Mouse (Mus musculus) embryonic facial prominence, embryonic 15.5 days (tissue): ENCODE measurements around the gene Nrxn2. TPM values are rescaled to one million over a fixed set of nuclear protein-coding genes. Genes with fewer than 3 reads are reported as not detected.

Source experiments
- ATAC-seq: fragments of 200-750 bp; cut with Nextera tagmentation; 2 replicates; pipeline ENCODE4 v1.8.0; 2017; ENCODE audit warnings: low read depth, moderate TSS enrichment; ENCODE audit not compliant: insufficient number of reproducible peaks, low FRiP score, low TSS enrichment
- H3K27ac ChIP-seq: fragments of 300-500 bp; sonication (generic); replicated peaks from 2 replicates; pipeline ENCODE4 v1.5.1; 2015; ENCODE audit warnings: mild to moderate bottlenecking, inconsistent platforms
- H3K27me3 ChIP-seq: fragments of 300-500 bp; sonication (generic); 2 replicates; pipeline ENCODE4 v1.6.1; 2015; ENCODE audit warnings: inconsistent platforms
- H3K36me3 ChIP-seq: fragments of 300-500 bp; sonication (generic); 2 replicates; pipeline ENCODE4 v1.6.1; 2015; ENCODE audit warnings: mild to moderate bottlenecking, inconsistent platforms
- H3K4me1 ChIP-seq: fragments of 300-500 bp; sonication (generic); 2 replicates; pipeline ENCODE4 v1.6.1; 2015; ENCODE audit warnings: inconsistent platforms
- H3K4me2 ChIP-seq: fragments of 300-500 bp; sonication (generic); replicated peaks from 2 replicates; pipeline ENCODE4 v1.6.1; 2015; ENCODE audit warnings: mild to moderate bottlenecking, inconsistent platforms
- H3K4me3 ChIP-seq: fragments of 300-500 bp; sonication (generic); replicated peaks from 2 replicates; pipeline ENCODE4 v1.5.1; 2015; ENCODE audit warnings: mild to moderate bottlenecking, inconsistent platforms
- H3K9ac ChIP-seq: fragments of 300-500 bp; sonication (generic); 2 replicates; pipeline ENCODE4 v1.6.1; 2015; ENCODE audit warnings: inconsistent platforms
- H3K9me3 ChIP-seq: fragments of 300-500 bp; sonication (generic); replicated peaks from 2 replicates; pipeline ENCODE4 v1.6.1; 2016; ENCODE audit warnings: inconsistent platforms
- WGBS: fragments of 180-500 bp; shearing (Covaris S2); methylation state at CpG from one replicate; pipeline ENCODE4 v1.1.7; 2015; 5-methylcytosine and 5-hydroxymethylcytosine counted together
- polyA plus RNA-seq: library from polyadenylated mRNA; unstranded; fragments of >200 nt; fragmentation: Nextera tagmentation; extraction: Ambion mirVana; gene quantifications from 2 replicates; pipeline ENCODE4 v1.2.1, GENCODE M21; 2015

The Nrxn2 gene
- polyA plus RNA-seq, 1 experiment from 2014 or later: 1.8 TPM

DNA sequence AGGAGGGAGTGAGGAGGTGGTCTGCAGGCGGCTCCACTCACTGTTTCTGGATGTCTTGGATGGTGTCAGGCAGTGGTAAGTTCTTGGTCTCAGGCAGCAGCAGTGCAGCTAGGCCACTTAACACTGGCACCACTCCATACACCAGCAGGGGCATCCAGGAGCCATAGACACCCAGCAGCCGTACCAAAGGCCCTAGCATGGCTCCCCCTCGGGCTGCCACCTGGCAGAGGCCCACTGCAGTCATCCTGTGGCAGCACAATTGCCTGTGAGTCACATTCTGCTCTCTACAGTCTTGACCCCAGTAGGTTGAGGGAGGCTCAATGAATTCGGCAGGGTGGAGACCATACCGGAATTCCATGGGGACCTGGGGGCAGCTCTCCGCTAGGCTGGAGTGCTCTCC is 118.2 kb downstream of the Nrxn2 start:
- Histone ChIP-seq H3K4me3 (no peak overlapping the region), H3K36me3 (no peaks in the 10 kb centered on the region), H3K9me3 (no peaks in the 10 kb centered on the region), H3K27ac (no peak overlapping the region), H3K27me3 (peaks cover 29% of the 10 kb centered on the region), H3K4me1 (peaks cover 12% of the 10 kb centered on the region), H3K4me2 (no peak overlapping the region), H3K9ac (no peak overlapping the region)
- WGBS: 66% methylated on average over 6 of the region's 6 CpGs
- ATAC-seq: no peak

DNA sequence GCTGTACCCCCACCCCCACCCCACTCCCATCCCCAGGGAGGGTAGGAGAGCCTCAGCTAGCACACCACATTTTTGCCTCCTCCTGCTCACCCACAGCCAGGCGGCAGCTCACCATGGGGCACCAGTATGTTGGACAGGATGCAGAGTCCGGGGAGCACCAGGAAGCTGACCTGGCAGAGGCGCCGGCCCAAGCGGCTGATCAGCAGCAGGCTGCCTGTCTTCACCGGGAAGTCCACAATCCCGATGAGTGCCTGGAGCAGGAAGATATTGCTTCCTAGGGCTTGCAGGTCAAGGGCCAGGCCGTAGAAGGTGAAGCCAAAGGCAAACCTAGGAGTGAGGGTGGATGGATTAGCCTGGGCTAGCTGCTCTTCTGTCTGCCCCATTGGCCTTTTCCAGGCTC is 119.0 kb downstream of the Nrxn2 start:
- no peak overlapping the region for H3K4me3 ChIP-seq
- H3K36me3 ChIP-seq: no peaks in the 10 kb centered on the region
- WGBS: 71% methylated on average over 8 of the region's 8 CpGs
- H3K9ac ChIP-seq: no peak overlapping the region
- no peak overlapping the region for H3K4me2 ChIP-seq
- H3K9me3 ChIP-seq: no peaks in the 10 kb centered on the region
- no peak for ATAC-seq
- H3K27me3 ChIP-seq: peaks cover 21% of the 10 kb centered on the region
- peaks cover 3% of the 10 kb centered on the region; the same call in 1 of the 2 replicates for H3K4me1 ChIP-seq
- H3K27ac ChIP-seq: no peak overlapping the region

DNA sequence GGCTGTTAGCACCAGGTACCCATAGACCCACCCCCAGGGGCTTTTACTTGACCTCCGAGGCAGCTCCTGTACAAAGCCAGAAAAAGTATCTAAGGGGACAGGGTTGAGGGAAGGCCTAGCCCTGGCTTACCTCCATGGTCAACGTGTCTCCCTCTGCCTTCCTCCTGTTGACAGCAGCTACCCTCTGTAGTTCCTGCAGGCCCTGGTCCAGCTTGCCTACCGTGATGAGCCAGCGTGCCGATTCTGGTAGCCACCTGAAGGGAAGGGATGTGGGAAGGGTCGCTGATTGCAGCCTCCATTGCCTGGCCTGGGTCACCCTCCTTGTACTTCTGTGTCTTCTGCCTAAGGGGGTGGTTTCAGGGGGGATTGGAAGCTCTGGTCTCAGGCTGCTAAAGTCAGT is 120.0 kb downstream of the Nrxn2 start:
- Histone ChIP-seq H3K36me3 (no peaks in the 10 kb centered on the region), H3K9me3 (no peaks in the 10 kb centered on the region), H3K27me3 (peaks cover 11% of the 10 kb centered on the region), H3K27ac (no peak overlapping the region), H3K4me1 (no peaks in the 10 kb centered on the region), H3K4me3 (no peak overlapping the region), H3K9ac (no peak overlapping the region), H3K4me2 (no peak overlapping the region)
- ATAC-seq: no peak
- WGBS: 81% methylated on average over 6 of the region's 6 CpGs

DNA sequence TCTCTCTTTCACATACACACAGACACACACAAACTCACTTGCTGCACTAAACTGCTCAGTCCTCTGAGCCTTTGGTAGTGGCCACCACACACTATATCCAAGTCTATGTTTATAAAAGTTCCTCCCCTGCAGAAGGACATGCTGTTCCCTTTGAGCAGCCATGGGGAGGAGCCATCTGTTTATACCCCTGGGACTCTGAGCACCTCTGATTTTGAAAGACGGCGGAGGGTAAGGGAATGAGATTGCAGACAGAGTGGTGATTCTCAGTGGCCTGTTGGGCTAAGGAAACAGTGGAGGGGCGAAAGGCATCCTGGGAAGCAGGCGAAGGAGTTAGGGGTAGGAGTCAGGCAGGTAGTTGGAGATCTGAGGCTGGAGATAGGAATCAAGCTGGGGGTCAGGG is 121.1 kb downstream of the Nrxn2 start:
- 80% methylated on average over 4 of the region's 4 CpGs for WGBS
- no peak overlapping the region for H3K4me2 ChIP-seq
- no peak overlapping the region for H3K9ac ChIP-seq
- no peaks in the 10 kb centered on the region for H3K9me3 ChIP-seq
- H3K4me3 ChIP-seq: no peak overlapping the region
- H3K27me3 ChIP-seq: peaks cover 8% of the 10 kb centered on the region; the same call in 1 of the 2 replicates
- H3K4me1 ChIP-seq: no peaks in the 10 kb centered on the region
- ATAC-seq: no peak
- H3K27ac ChIP-seq: no peak overlapping the region
- H3K36me3 ChIP-seq: no peaks in the 10 kb centered on the region

DNA sequence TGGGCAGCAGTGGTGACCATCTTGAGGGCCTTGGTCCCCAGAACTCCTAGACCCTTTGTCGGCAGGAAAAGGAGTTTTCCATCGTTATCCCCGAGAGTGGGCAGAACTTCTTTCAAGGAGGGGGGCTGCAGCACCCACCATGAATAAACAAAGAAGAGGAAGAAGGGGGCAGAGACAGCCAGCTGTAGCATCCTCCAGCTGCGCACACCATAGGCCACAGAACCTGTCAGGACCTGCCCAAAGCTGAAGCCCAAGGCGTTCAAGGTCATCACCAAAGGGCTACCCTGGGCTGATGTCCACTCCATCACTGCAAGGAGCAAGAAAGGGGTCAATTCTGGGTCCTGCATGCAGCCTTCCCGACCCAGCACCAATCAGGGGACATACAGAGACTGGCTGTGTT is 121.7 kb downstream of the Nrxn2 start:
- Histone ChIP-seq H3K4me2 (no peak overlapping the region), H3K9ac (no peak overlapping the region), H3K36me3 (no peaks in the 10 kb centered on the region), H3K4me3 (no peak overlapping the region), H3K9me3 (no peaks in the 10 kb centered on the region), H3K27me3 (peaks cover 7% of the 10 kb centered on the region; the same call in 1 of the 2 replicates), H3K4me1 (no peaks in the 10 kb centered on the region), H3K27ac (no peak overlapping the region)
- ATAC-seq: no peak
- WGBS: 65% methylated on average over 6 of the region's 6 CpGs

DNA sequence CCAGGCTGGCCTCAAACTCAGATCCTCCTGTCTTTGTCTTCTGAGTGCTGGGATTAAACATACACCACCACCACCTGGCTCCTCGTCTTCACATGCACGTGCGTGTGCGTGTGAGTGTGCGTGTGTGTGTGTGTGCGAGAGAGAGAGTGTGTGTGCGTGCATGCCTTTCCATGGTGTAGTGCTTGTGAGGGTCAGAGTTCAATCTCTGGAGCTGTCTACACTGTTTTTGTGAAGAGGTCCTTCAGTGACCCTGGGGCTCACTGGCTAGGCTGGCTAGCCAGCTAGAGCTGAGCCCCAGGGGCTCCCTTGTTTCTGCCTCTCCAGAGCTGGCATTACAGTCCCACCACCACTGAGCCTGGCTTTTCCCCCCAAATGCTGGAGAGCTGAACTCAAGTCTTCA is 123.0 kb downstream of the Nrxn2 start:
- no peak for ATAC-seq
- Histone ChIP-seq H3K4me2 (no peak overlapping the region), H3K4me3 (no peak overlapping the region), H3K27ac (no peak overlapping the region), H3K27me3 (peaks cover 1% of the 10 kb centered on the region; the same call in 1 of the 2 replicates), H3K4me1 (no peaks in the 10 kb centered on the region), H3K9me3 (no peaks in the 10 kb centered on the region), H3K36me3 (no peaks in the 10 kb centered on the region), H3K9ac (no peak overlapping the region)
- 89% methylated on average over 7 of the region's 7 CpGs for WGBS

DNA sequence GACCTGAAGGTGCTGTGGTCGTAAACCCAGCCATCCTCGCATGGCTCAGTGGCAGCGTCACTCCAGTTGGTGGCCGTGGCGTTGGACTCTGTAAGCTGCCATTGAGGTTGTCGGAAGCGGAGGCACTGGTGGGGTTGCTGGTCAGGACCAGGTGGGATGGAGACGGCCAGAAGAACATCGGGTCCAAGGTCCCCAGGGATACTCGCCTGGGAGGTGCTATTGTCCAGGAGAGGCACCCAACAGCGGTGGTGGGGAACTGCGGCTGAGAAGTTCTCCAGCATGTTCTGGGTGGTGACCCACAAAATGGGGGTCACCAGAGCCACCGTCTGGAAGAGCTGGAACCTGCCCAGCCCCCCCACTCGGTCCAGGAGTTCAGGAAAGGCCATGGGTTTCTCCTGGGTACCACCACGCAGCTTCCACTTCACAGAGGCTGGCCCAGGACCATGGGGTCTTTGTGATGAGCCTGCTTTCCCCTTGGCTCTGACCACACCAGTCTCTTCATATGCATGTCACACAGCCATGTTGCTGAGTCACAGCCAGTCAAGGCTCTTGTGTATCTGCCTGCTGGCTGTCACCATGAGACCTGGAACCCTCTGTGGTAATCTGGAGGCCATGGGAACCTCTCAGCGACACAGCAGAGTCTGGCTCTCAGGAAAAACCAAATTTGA is 124.0 kb downstream of the Nrxn2 start, which contains the start of gene Slc22a12:
Gene Slc22a12 (minus strand): TSS at position 666 of the 668 bp plus-strand sequence.
- no peak for ATAC-seq
- Histone ChIP-seq H3K36me3 (no peaks in the 10 kb centered on the region), H3K4me1 (no peaks in the 10 kb centered on the region), H3K9me3 (no peaks in the 10 kb centered on the region), H3K9ac (no peak within 1 kb of the TSS), H3K4me2 (no peak within 1 kb of the TSS), H3K27ac (no peak within 1 kb of the TSS), H3K27me3 (no peaks in the 10 kb centered on the region), H3K4me3 (no peak within 1 kb of the TSS)
- 89% methylated on average over 16 of the region's 16 CpGs for WGBS

DNA sequence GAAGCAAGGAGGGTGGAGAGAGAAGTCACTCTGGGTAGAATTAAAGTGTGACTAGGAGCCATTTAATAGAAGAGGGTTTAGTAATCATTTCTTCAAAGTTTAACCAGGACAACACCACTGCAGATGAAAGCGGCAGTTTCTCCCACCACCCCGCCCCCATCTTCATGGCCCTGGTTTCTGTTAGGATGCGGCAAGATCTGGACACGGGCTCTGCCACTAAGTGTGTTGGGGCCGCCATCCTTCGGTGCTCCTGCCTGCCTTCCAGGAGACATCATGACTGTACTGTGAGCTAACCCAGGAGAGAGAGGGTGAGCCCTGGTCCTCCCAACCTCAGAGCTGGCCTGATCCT is 124.5 kb downstream of the Nrxn2 start:
- H3K36me3 ChIP-seq: no peaks in the 10 kb centered on the region
- H3K4me1 ChIP-seq: no peaks in the 10 kb centered on the region
- H3K4me3 ChIP-seq: no peak overlapping the region
- no peaks in the 10 kb centered on the region for H3K9me3 ChIP-seq
- H3K4me2 ChIP-seq: no peak overlapping the region
- WGBS: 81% methylated on average over 6 of the region's 6 CpGs
- ATAC-seq: no peak
- H3K27ac ChIP-seq: no peak overlapping the region
- no peaks in the 10 kb centered on the region for H3K27me3 ChIP-seq
- no peak overlapping the region for H3K9ac ChIP-seq

DNA sequence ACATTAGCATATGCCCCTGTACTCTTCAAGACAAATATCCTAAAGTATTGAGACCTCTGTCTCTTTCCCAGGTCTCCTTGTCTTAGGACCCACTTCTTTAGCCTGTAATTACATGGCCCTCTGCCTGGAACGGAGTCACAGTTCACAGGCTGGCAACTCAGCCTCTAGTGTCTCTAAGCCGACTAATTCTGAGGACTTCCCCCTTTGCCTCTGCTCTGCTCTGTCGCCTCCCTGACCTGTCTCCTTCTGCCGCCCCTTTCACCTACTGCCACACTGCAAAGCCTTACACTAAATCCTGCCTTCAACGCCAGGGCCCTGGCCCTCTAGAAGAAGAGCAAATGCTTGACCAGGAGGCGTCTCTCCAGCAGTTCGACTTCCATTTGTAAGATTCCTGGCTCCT is 125.0 kb downstream of the Nrxn2 start:
- no peaks in the 10 kb centered on the region for H3K9me3 ChIP-seq
- H3K9ac ChIP-seq: no peak overlapping the region
- H3K4me1 ChIP-seq: no peaks in the 10 kb centered on the region
- H3K4me3 ChIP-seq: no peak overlapping the region
- no peak overlapping the region for H3K27ac ChIP-seq
- WGBS: 46% methylated on average over 7 of the region's 7 CpGs
- no peak overlapping the region for H3K4me2 ChIP-seq
- H3K36me3 ChIP-seq: no peaks in the 10 kb centered on the region
- no peak for ATAC-seq
- H3K27me3 ChIP-seq: no peaks in the 10 kb centered on the region

DNA sequence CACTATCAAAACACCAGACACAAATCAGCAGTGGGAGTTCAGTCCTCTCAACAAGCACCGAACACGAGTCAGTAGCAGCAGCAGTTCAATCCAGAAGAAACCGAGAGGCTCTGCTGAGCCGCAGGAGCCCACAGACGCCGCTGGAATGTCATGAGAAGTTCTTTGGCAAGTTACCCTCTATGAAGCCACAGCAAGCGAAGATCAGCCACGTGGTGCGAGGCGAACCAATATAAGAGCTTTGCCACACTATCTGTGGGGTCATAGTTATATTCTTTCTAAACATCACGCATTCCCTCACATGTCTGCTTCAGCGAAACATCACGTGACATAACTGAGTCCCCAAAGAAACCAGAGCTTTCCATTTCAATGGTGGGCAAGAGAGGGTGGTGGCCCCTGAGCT is 126.2 kb downstream of the Nrxn2 start:
- 79% methylated on average over 13 of the region's 13 CpGs for WGBS
- Histone ChIP-seq H3K27ac (no peak overlapping the region), H3K9ac (no peak overlapping the region), H3K4me1 (0 out of 2 replicates have a peak, but pooled peaks cover 5% of the 10 kb centered on the region), H3K4me3 (no peak overlapping the region), H3K9me3 (no peaks in the 10 kb centered on the region), H3K36me3 (no peaks in the 10 kb centered on the region), H3K27me3 (no peaks in the 10 kb centered on the region), H3K4me2 (no peak overlapping the region)
- no peak for ATAC-seq

DNA sequence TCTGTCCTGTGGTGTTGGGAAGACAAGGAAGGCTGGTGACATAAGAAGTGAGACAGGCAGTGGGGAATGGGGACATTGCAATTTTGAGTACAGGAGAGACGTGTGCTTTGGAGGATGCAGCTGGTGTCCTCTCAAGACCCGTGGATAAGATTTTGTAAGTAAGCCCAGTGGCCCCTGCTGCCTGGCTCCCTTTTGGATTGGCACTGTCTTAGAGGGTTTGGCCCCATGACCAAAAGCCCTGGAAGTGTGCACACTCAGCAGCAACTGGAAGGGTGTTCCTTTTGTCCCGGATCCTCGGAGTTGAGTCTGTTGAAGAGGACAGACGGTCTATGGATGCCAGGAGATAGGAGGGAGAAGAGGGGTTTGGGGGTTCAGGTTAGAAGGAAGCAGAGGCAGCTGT is 127.0 kb downstream of the Nrxn2 start:
- no peak overlapping the region for H3K27ac ChIP-seq
- H3K36me3 ChIP-seq: no peaks in the 10 kb centered on the region
- H3K4me2 ChIP-seq: no peak overlapping the region
- ATAC-seq: no peak
- no peak overlapping the region for H3K4me3 ChIP-seq
- H3K27me3 ChIP-seq: no peaks in the 10 kb centered on the region
- no peaks in the 10 kb centered on the region for H3K9me3 ChIP-seq
- 0 out of 2 replicates have a peak, but pooled peaks cover 5% of the 10 kb centered on the region for H3K4me1 ChIP-seq
- WGBS: 91% methylated on average over 5 of the region's 5 CpGs
- no peak overlapping the region for H3K9ac ChIP-seq

DNA sequence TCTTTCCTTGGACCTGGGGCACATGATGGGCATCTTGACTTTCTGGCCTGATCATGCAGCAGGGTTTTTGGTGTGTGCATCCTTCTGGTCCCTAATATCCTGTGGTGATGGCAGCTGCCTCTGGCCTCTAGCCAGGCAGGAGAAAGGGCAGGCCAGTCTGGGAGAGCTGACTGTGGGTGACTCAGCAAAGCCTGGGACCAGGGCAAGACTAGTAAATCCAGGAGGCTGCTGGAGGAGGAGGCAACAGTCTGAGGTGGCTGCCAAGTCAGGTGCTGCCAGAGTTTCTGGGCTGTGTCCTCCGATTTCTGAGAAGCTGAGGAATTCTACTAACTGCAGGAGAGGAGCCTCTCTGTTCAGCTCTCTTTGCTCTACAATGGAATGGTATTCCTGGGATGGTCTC is 127.6 kb downstream of the Nrxn2 start:
- Histone ChIP-seq H3K4me1 (0 out of 2 replicates have a peak, but pooled peaks cover 5% of the 10 kb centered on the region), H3K9ac (no peak overlapping the region), H3K9me3 (no peaks in the 10 kb centered on the region), H3K4me3 (no peak overlapping the region), H3K4me2 (no peak overlapping the region), H3K36me3 (no peaks in the 10 kb centered on the region), H3K27me3 (no peaks in the 10 kb centered on the region), H3K27ac (no peak overlapping the region)
- WGBS: 62% methylated on average over 1 of the region's 1 CpGs
- ATAC-seq: no peak
